Mouse (Mus musculus) heart, embryonic 16.5 days (tissue): ENCODE data around the gene Gm42878. TPM values are rescaled to one million over a fixed set of nuclear protein-coding genes. Genes with fewer than 3 reads are reported as not detected.

Source experiments
- ATAC-seq: fragments of 200-750 bp; cut with Nextera tagmentation; replicated peaks from 2 replicates; pipeline ENCODE4 v1.8.0; 2017; ENCODE audit warnings: moderate number of reproducible peaks; ENCODE audit not compliant: insufficient read depth, low FRiP score; ENCODE audit errors: extremely low read depth
- H3K27ac ChIP-seq: fragments of 300-500 bp; sonication (generic); 2 replicates; pipeline ENCODE4 v1.5.1; 2014; ENCODE audit warnings: mild to moderate bottlenecking, low read length, control low read depth, moderate library complexity
- H3K27me3 ChIP-seq: fragments of 300-500 bp; sonication (generic); 2 replicates; pipeline ENCODE4 v1.6.1; 2014; ENCODE audit warnings: low read length, mixed read lengths; ENCODE audit not compliant: control insufficient read depth, insufficient read depth
- H3K36me3 ChIP-seq: fragments of 300-500 bp; sonication (generic); 2 replicates; pipeline ENCODE4 v1.6.1; 2014; ENCODE audit not compliant: control insufficient read depth, insufficient read depth
- H3K4me1 ChIP-seq: fragments of 300-500 bp; sonication (generic); 2 replicates; pipeline ENCODE4 v1.6.1; 2014; ENCODE audit warnings: low read length, mixed read lengths; ENCODE audit not compliant: control insufficient read depth, insufficient read depth
- H3K4me2 ChIP-seq: fragments of 300-500 bp; sonication (generic); 2 replicates; pipeline ENCODE4 v1.6.1; 2014; ENCODE audit warnings: low read depth, mild to moderate bottlenecking, control low read depth, low read length
- H3K4me3 ChIP-seq: fragments of 300-500 bp; sonication (generic); 2 replicates; pipeline ENCODE4 v1.5.1; 2014; ENCODE audit warnings: mild to moderate bottlenecking, control low read depth, low read length
- H3K9ac ChIP-seq: fragments of 300-500 bp; sonication (generic); 2 replicates; pipeline ENCODE4 v1.6.1; 2014; ENCODE audit warnings: low read length, control low read depth
- H3K9me3 ChIP-seq: fragments of 300-500 bp; sonication (generic); replicated peaks from 2 replicates; pipeline ENCODE4 v1.6.1; 2016; ENCODE audit warnings: low read length; ENCODE audit not compliant: control insufficient read depth
- WGBS: fragments of 180-500 bp; shearing (Covaris S2); extraction: QIAGEN DNeasy Blood & Tissue Kit; methylation state at CpG from one replicate; pipeline ENCODE4 v1.1.7; 2014; 5-methylcytosine and 5-hydroxymethylcytosine counted together
- polyA plus RNA-seq: library from polyadenylated mRNA; unstranded; fragments of >200 nt; fragmentation: Nextera tagmentation; extraction: Ambion mirVana; gene quantifications from 2 replicates; pipeline ENCODE4 v1.2.1, GENCODE M21; 2015

Gene Gm42878
- polyA plus RNA-seq, 1 experiment from 2014 or later = 0.32 TPM

DNA sequence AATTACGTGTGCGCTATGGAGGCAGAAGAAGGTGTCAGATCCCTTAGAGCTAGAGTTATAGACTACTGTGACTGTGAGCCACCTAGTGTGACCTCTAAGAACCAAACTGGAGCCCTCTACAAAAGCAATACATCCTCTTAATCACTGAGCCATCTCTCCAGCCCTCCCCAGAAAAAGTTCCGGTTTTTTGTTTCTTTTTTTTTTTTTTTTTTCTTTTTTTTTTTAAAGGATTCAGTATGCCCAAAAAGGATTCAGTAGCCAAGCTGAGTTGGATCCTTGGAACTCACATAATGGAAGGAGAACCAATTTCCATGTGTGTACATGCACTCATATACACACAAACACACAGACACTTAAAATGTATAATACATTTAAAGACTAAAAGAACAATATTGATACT is 1.9 kb downstream of the Gm42878 start:
- WGBS = 76% methylated on average over 3 of the region's 3 CpGs
- Histone ChIP-seq H3K27me3 (no peaks in the 10 kb centered on the region), H3K4me2 (no peak overlapping the region), H3K36me3 (no peaks in the 10 kb centered on the region), H3K27ac (no peak overlapping the region), H3K4me1 (peaks cover 19% of the 10 kb centered on the region), H3K4me3 (no peak overlapping the region), H3K9ac (no peak overlapping the region), H3K9me3 (no peaks in the 10 kb centered on the region)
- ATAC-seq = no peak

DNA sequence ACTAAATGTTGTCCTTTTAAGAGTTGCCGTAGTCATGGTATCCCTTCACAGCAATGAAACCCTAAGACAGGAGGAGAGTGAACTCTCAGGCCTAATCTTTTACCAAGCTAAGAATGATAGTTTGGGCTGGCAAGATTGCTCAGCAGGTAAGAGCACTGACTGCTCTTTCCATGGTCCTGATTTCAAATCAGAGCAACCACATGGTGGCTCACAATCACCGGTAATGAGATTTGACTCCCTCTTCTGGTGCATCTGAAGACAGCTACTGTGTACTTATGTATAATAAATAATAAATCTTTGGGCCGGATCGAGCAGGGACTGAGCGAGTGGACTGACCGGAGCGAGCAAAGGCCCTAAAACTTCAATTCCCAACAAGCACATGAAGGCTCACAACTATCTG is 4.0 kb downstream of the Gm42878 start:
- 88% methylated on average over 7 of the region's 7 CpGs for WGBS
- Histone ChIP-seq H3K9me3 (no peaks in the 10 kb centered on the region), H3K36me3 (0 out of 2 replicates have a peak, but pooled peaks cover 4% of the 10 kb centered on the region), H3K4me3 (no peak overlapping the region), H3K4me2 (no peak overlapping the region), H3K27me3 (no peaks in the 10 kb centered on the region), H3K27ac (no peak overlapping the region), H3K4me1 (peaks cover 15% of the 10 kb centered on the region), H3K9ac (no peak overlapping the region)
- no peak for ATAC-seq

DNA sequence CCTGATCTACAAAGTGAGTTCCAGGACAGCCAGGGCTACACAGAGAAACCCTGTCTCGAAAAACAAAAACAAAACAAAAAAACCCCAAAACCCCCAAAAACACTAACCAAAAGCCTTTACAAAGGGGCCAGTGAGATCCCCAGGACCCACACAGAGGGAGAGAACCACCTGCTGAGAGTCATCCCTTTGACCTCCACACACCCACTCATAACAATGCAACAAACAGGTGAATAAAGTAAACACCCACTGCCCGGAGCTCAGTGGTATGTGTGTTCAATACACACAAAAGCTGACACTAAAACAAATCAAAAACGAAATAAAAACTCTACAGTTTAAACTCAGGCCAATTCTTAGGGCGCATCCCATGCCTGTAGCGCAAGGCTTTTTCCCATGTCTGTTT is 5.2 kb downstream of the Gm42878 start:
- H3K9ac ChIP-seq = no peak overlapping the region
- WGBS = 93% methylated on average over 5 of the region's 5 CpGs
- H3K36me3 ChIP-seq = peaks cover 13% of the 10 kb centered on the region
- no peak overlapping the region for H3K27ac ChIP-seq
- H3K4me3 ChIP-seq = no peak overlapping the region
- H3K27me3 ChIP-seq = no peaks in the 10 kb centered on the region
- H3K4me2 ChIP-seq = no peak overlapping the region
- no peak for ATAC-seq
- H3K4me1 ChIP-seq = peaks cover 13% of the 10 kb centered on the region
- H3K9me3 ChIP-seq = no peaks in the 10 kb centered on the region

DNA sequence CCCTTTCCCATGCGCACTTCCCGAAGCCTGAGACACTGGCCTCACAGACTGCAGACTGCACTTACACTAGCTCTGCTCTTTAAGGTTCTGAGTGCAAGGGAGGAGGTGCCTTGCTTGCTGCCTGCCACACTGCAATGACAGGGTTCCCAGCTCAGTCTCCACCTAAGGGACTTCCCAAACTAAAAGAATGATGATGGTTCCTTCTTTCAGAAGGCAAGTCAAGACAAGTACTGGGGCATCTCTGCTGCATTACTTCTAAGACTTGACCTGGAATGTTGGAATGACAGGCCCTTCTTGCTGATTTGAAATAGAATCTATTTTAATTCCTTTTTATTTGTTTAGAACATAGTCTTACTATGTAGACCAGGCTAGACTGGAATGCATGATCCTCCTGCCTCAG is 7.7 kb downstream of the Gm42878 start:
- H3K4me1 ChIP-seq = no peaks in the 10 kb centered on the region
- no peak overlapping the region for H3K4me2 ChIP-seq
- H3K27me3 ChIP-seq = no peaks in the 10 kb centered on the region
- H3K9ac ChIP-seq = no peak overlapping the region
- no peak overlapping the region for H3K4me3 ChIP-seq
- WGBS = 77% methylated on average over 2 of the region's 2 CpGs
- 0 out of 2 replicates have a peak overlapping the region, but pooled peaks have one; percentile 19 for H3K27ac ChIP-seq
- no peaks in the 10 kb centered on the region for H3K9me3 ChIP-seq
- no peak for ATAC-seq
- peaks cover 33% of the 10 kb centered on the region for H3K36me3 ChIP-seq

DNA sequence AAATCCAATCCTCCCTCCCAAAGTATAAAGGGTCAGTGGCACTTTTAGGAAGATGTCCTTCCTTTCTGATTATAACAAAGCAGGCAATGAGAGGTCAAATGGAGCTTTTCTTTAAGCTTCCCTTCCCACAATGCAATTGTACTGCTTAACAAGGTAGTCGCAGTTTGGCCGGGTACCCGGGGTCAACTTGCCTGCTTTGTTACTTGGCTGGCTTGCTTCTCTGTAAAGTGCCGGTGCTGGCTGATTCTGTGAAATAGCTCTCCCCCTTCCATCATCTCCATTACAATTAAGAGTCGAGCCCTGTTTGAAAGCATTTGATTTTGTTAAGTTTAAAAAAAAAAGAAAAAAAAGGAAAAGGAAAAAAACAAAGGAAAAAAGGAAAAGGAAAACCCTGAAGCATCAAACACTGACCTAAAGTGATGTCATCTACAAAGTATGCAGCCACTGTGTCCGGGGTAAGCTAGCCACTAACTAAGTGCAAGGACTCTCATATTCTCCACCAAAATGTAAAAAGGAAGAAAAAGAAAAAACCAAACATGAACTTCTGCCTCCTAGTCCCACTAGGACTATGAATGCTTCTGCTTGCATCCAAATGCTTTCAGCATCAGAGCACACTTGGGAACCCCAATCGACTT is 8.2 kb downstream of the Gm42878 start:
- no peak overlapping the region for H3K4me3 ChIP-seq
- 0 out of 2 replicates have a peak overlapping the region, but pooled peaks have one; percentile 19 for H3K27ac ChIP-seq
- ATAC-seq = no peak
- H3K36me3 ChIP-seq = peaks cover 33% of the 10 kb centered on the region
- 62% methylated on average over 7 of the region's 7 CpGs for WGBS
- H3K4me1 ChIP-seq = no peaks in the 10 kb centered on the region
- no peak overlapping the region for H3K9ac ChIP-seq
- H3K4me2 ChIP-seq = no peak overlapping the region
- no peaks in the 10 kb centered on the region for H3K9me3 ChIP-seq
- no peaks in the 10 kb centered on the region for H3K27me3 ChIP-seq

DNA sequence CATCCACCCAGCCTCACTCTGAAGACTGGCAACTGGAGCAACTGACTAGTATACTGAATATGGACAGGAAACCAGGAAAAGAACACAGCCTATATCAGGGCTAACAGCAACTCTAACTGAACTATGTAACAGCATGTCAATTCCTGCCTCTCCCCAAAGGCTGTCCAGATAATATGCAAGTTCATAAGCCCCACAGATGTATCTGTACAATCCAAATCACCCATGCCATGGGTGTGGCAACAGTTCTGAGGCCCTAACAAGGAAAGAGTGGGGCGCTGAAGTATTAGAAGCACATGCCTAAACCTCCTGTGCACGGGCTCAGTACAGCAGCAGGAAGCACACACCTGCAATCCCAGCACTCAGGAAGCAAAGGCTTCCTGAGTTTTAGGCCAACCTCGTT is 10.2 kb downstream of the Gm42878 start:
- WGBS = 86% methylated on average over 3 of the region's 3 CpGs
- no peak for ATAC-seq
- no peak overlapping the region for H3K4me3 ChIP-seq
- peaks cover 45% of the 10 kb centered on the region for H3K36me3 ChIP-seq
- no peak overlapping the region for H3K9ac ChIP-seq
- H3K4me1 ChIP-seq = no peaks in the 10 kb centered on the region
- no peaks in the 10 kb centered on the region for H3K9me3 ChIP-seq
- no peak overlapping the region for H3K27ac ChIP-seq
- H3K27me3 ChIP-seq = no peaks in the 10 kb centered on the region
- no peak overlapping the region for H3K4me2 ChIP-seq

DNA sequence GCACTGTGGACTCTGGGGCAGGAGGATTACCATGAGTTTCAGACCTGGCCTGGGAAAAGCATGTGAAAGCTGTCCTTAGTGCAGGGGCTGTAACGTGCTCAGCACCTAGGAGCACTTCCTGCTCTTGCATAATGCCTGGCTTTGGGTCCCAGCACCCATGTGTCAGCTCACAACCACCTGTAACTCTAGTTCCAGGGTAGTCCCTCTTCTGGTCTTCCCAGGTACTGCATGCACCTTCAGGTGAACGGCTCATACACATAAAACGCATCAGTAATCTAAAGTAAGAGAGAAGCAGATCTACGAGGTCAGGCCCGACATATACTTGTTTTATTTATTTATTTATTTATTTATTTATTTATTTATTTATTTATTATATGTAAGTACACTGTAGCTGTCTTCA is 10.8 kb downstream of the Gm42878 start:
- H3K9me3 ChIP-seq = no peaks in the 10 kb centered on the region
- no peak overlapping the region for H3K4me3 ChIP-seq
- no peak overlapping the region for H3K9ac ChIP-seq
- H3K36me3 ChIP-seq = peaks cover 45% of the 10 kb centered on the region
- ATAC-seq = no peak
- no peaks in the 10 kb centered on the region for H3K4me1 ChIP-seq
- H3K27me3 ChIP-seq = no peaks in the 10 kb centered on the region
- H3K27ac ChIP-seq = no peak overlapping the region
- 89% methylated on average over 5 of the region's 5 CpGs for WGBS
- no peak overlapping the region for H3K4me2 ChIP-seq

DNA sequence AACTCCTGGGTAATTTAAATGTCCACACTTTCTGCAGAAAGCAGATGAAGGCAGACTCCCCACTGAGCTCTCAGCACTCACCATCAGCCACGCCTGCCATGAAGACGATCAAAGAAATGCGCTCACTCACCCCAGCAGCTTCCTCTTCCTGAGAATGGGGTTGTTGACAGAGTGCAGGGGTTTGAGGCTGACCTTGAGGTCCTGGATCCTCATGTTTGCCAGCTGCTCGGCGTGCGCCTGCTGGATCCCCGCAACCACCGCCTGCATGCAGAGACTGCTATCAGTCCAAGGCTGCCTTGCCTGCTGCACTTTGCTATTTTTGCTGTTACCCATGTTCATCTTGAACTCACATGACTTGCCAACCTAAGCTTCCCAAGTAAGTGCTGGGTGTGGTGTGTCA is 18.3 kb downstream of the Gm42878 start:
- Histone ChIP-seq H3K27ac (no peak overlapping the region), H3K27me3 (no peaks in the 10 kb centered on the region), H3K4me1 (peaks cover 3% of the 10 kb centered on the region; the same call in 1 of the 2 replicates), H3K9ac (no peak overlapping the region), H3K9me3 (no peaks in the 10 kb centered on the region), H3K4me3 (no peak overlapping the region), H3K4me2 (no peak overlapping the region), H3K36me3 (peaks cover 58% of the 10 kb centered on the region)
- 58% methylated on average over 8 of the region's 8 CpGs for WGBS
- ATAC-seq = no peak

DNA sequence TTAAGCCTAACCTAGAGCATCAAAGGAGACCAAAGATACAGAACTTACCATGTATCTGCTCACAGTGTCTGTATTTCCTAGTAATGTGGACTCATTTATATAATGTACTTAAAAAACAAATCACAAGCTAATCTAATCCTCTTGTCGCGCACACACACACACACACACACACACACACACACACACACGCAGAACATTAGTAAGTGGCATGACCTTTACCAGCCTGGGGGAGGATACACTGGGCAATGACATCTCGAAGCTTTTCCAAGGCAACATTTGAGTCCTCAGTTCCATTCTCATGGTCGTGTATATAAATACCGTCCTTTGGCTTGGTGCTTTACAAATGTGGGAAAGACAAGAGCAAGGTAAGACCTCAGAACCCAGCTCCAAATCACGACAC is 18.8 kb downstream of the Gm42878 start:
- peaks cover 3% of the 10 kb centered on the region; the same call in 1 of the 2 replicates for H3K4me1 ChIP-seq
- no peak overlapping the region for H3K9ac ChIP-seq
- H3K36me3 ChIP-seq = peaks cover 60% of the 10 kb centered on the region
- no peak for ATAC-seq
- no peak overlapping the region for H3K4me3 ChIP-seq
- H3K27me3 ChIP-seq = no peaks in the 10 kb centered on the region
- 80% methylated on average over 7 of the region's 7 CpGs for WGBS
- no peak overlapping the region for H3K4me2 ChIP-seq
- H3K9me3 ChIP-seq = no peaks in the 10 kb centered on the region
- H3K27ac ChIP-seq = no peak overlapping the region
